Mouse (Mus musculus) megakaryocyte, embryonic 14.5 days (primary cell): ENCODE results near the gene Lcp2. TPM values are rescaled to one million over a fixed set of nuclear protein-coding genes. Genes with fewer than 3 reads are reported as not detected.

Source experiments
- H3K27me3 ChIP-seq: replicated peaks from 2 replicates; pipeline ENCODE3; 2012; ENCODE audit warnings: inconsistent platforms
- H3K36me3 ChIP-seq: replicated peaks from 2 replicates; pipeline ENCODE3; 2012; ENCODE audit warnings: low read length, inconsistent platforms, mixed read lengths
- H3K4me1 ChIP-seq: 2 replicates; pipeline ENCODE4 v1.6.1; 2012; ENCODE audit warnings: inconsistent platforms
- H3K4me3 ChIP-seq: replicated peaks from 2 replicates; pipeline ENCODE3; 2012; ENCODE audit warnings: moderate library complexity, mild to moderate bottlenecking, inconsistent platforms
- H3K9me3 ChIP-seq: 2 replicates; pipeline ENCODE4 v1.6.1; 2012; ENCODE audit warnings: inconsistent platforms
- FLI1 ChIP-seq: IDR thresholded peaks from 2 replicates; pipeline ENCODE4 v1.6.1; 2012; ENCODE audit warnings: low read length, inconsistent platforms, mixed read lengths
- GATA1 ChIP-seq: IDR thresholded peaks from 3 replicates; pipeline ENCODE4 v1.6.1; 2012; ENCODE audit warnings: mixed read lengths, low read length, inconsistent platforms, borderline replicate concordance
- polyA plus RNA-seq: library from polyadenylated mRNA; stranded (reverse); fragments of >175 nt; gene quantifications from 2 replicates; pipeline ENCODE4 v1.2.3, GENCODE M21; 2012; ENCODE audit warnings: low replicate concordance; ENCODE audit not compliant: insufficient read depth

Lcp2 gene
- polyA plus RNA-seq, 1 experiment: 68.0 TPM

GRCm38 (mm10) chr11:34056715-34057114 is 10.0 kb downstream of the Lcp2 start:
- Histone ChIP-seq H3K9me3 (no peaks in the 10 kb centered on the region), H3K4me3 (no peak overlapping the region), H3K27me3 (no peaks in the 10 kb centered on the region), H3K36me3 (peaks cover 99% of the 10 kb centered on the region), H3K4me1 (peaks cover 100% of the 10 kb centered on the region)
- TF ChIP-seq GATA1: no peak
- TF ChIP-seq FLI1: no peak

GRCm38 (mm10) chr11:34058332-34058731 is 11.6 kb downstream of the Lcp2 start:
- Histone ChIP-seq H3K4me1 (peaks cover 100% of the 10 kb centered on the region), H3K9me3 (no peaks in the 10 kb centered on the region)

GRCm38 (mm10) chr11:34058960-34059359 is 12.2 kb downstream of the Lcp2 start:
- Histone ChIP-seq H3K9me3 (no peaks in the 10 kb centered on the region), H3K4me1 (peaks cover 100% of the 10 kb centered on the region), H3K4me3 (no peak overlapping the region), H3K36me3 (peaks cover 89% of the 10 kb centered on the region), H3K27me3 (no peaks in the 10 kb centered on the region)
- TF ChIP-seq FLI1 (no peak), GATA1 (no peak)

More at GRCm38 (mm10) chr11:34058332-34058731, 11.6 kb downstream of the Lcp2 start:
- TF ChIP-seq GATA1: no peak
- no peak for TF ChIP-seq FLI1
- Histone ChIP-seq H3K27me3 (no peaks in the 10 kb centered on the region), H3K36me3 (peaks cover 95% of the 10 kb centered on the region), H3K4me3 (no peak overlapping the region)

- peaks cover 81% of the 10 kb centered on the region for H3K36me3 ChIP-seq
- TF ChIP-seq GATA1 (no peak), FLI1 (no peak)
- no peaks in the 10 kb centered on the region for H3K27me3 ChIP-seq
- peaks cover 99% of the 10 kb centered on the region for H3K4me1 ChIP-seq
- no peaks in the 10 kb centered on the region for H3K9me3 ChIP-seq
- H3K4me3 ChIP-seq: peak overlapping the region; percentile 66
Observed at GRCm38 (mm10) chr11:34061740-34062139, 15.0 kb downstream of the Lcp2 start.

GRCm38 (mm10) chr11:34063257-34063656 is 16.5 kb downstream of the Lcp2 start:
- peaks cover 99% of the 10 kb centered on the region for H3K4me1 ChIP-seq
- H3K36me3 ChIP-seq: peaks cover 81% of the 10 kb centered on the region
- H3K27me3 ChIP-seq: no peaks in the 10 kb centered on the region
- TF ChIP-seq FLI1: no peak
- no peak for TF ChIP-seq GATA1
- H3K9me3 ChIP-seq: no peaks in the 10 kb centered on the region
- peak overlapping the region; percentile 87 for H3K4me3 ChIP-seq

GRCm38 (mm10) chr11:34063702-34064485 is 17.2 kb downstream of the Lcp2 start:
- H3K36me3 ChIP-seq: peaks cover 82% of the 10 kb centered on the region
- H3K9me3 ChIP-seq: no peaks in the 10 kb centered on the region
- no peaks in the 10 kb centered on the region for H3K27me3 ChIP-seq
- peaks cover 99% of the 10 kb centered on the region for H3K4me1 ChIP-seq
- peak overlapping the region; percentile 87 for H3K4me3 ChIP-seq
- TF ChIP-seq FLI1 (no peak), GATA1 (no peak; the same call in 2 of the 3 replicates)

- no peaks in the 10 kb centered on the region for H3K9me3 ChIP-seq
- TF ChIP-seq GATA1: no peak
- no peak for TF ChIP-seq FLI1
- H3K27me3 ChIP-seq: no peaks in the 10 kb centered on the region
- peak overlapping the region; percentile 29 for H3K4me3 ChIP-seq
- H3K36me3 ChIP-seq: peaks cover 97% of the 10 kb centered on the region
- peaks cover 95% of the 10 kb centered on the region for H3K4me1 ChIP-seq
Observed at GRCm38 (mm10) chr11:34070596-34070995, 23.9 kb downstream of the Lcp2 start.

GRCm38 (mm10) chr11:34072309-34072708 is 25.6 kb downstream of the Lcp2 start:
- no peak for TF ChIP-seq FLI1
- TF ChIP-seq GATA1: no peak
- no peaks in the 10 kb centered on the region for H3K9me3 ChIP-seq
- peaks cover 97% of the 10 kb centered on the region for H3K36me3 ChIP-seq
- peaks cover 94% of the 10 kb centered on the region for H3K4me1 ChIP-seq
- peak overlapping the region; percentile 80 for H3K4me3 ChIP-seq
- no peaks in the 10 kb centered on the region for H3K27me3 ChIP-seq

GRCm38 (mm10) chr11:34073776-34074175 is 27.1 kb downstream of the Lcp2 start:
- Histone ChIP-seq H3K9me3 (no peaks in the 10 kb centered on the region), H3K27me3 (no peaks in the 10 kb centered on the region), H3K36me3 (peaks cover 97% of the 10 kb centered on the region), H3K4me1 (peaks cover 94% of the 10 kb centered on the region), H3K4me3 (no peak overlapping the region)
- TF ChIP-seq GATA1 (no peak), FLI1 (no peak)

- Histone ChIP-seq H3K36me3 (peaks cover 97% of the 10 kb centered on the region), H3K27me3 (no peaks in the 10 kb centered on the region), H3K9me3 (no peaks in the 10 kb centered on the region), H3K4me1 (peaks cover 88% of the 10 kb centered on the region), H3K4me3 (no peak overlapping the region)
- TF ChIP-seq FLI1 (no peak), GATA1 (no peak)
Observed at GRCm38 (mm10) chr11:34077870-34078269, 31.1 kb downstream of the Lcp2 start.
